8 mouse cellular contexts compared by ENCODE assay signal in genomic region chr12:52382832-52383580, GRCm38 (mm10).
DNase-seq lines count a peak whose midpoint lies in the region; ATAC-seq and TF ChIP-seq lines count a peak whose summit lies in the region.

No protein-coding gene starts in this region.

- H3K27ac ChIP-seq in neural tube, embryonic 11.5 days (ENCODE audit: low read depth, low read length): no peak overlapping the region
- peak overlapping the region; percentile 79 for H3K27ac ChIP-seq in limb, embryonic 12.5 days
- no peak overlapping the region for H3K27ac ChIP-seq in stomach, postnatal 0 days (replicated peaks)

- ATAC-seq in CD4-positive, CD25-positive, alpha-beta regulatory T cell, adult 4 months: no peak
- ATAC-seq in neural tube, embryonic 11.5 days (ENCODE audit: insufficient read depth, low FRiP score, low TSS enrichment): peak; percentile 31; the same call in 1 of the 2 replicates
- ATAC-seq in limb, embryonic 12.5 days (ENCODE audit: insufficient number of reproducible peaks, insufficient read depth, low FRiP score, low TSS enrichment, low read depth): 0 out of 2 replicates have a peak, but pooled peaks have one; percentile 48
- peak; percentile 67; the same call in 1 of the 2 replicates for ATAC-seq in stomach, postnatal 0 days (ENCODE audit: low FRiP score, low TSS enrichment)
- no peak for ATAC-seq in erythroid progenitor cell, adult 5-6 weeks (replicated peaks; ENCODE audit: low FRiP score, poor library complexity, severe bottlenecking)

- H3K9me3 ChIP-seq in neural tube, embryonic 11.5 days (ENCODE audit: control insufficient read depth, low read length): no peaks in the 10 kb centered on the region
- no peaks in the 10 kb centered on the region for H3K9me3 ChIP-seq in limb, embryonic 12.5 days
- H3K9me3 ChIP-seq in stomach, postnatal 0 days (ENCODE audit: control insufficient read depth, low read length): no peaks in the 10 kb centered on the region

- no peak for TF ChIP-seq EP300 in stomach, postnatal 0 days (optimal IDR thresholded peaks at IDR 0.05)

- H3K27me3 ChIP-seq in neural tube, embryonic 11.5 days (ENCODE audit: control insufficient read depth, insufficient read depth, low read length): no peaks in the 10 kb centered on the region
- H3K27me3 ChIP-seq in limb, embryonic 12.5 days: no peaks in the 10 kb centered on the region
- H3K27me3 ChIP-seq in stomach, postnatal 0 days (ENCODE audit: control insufficient read depth, insufficient read depth, low read length): no peaks in the 10 kb centered on the region

- WGBS in neural tube, embryonic 11.5 days: 12% methylated on average over 7 of the region's 7 CpGs
- 6% methylated on average over 7 of the region's 7 CpGs for WGBS in limb, embryonic 12.5 days
- 18% methylated on average over 7 of the region's 7 CpGs for WGBS in stomach, postnatal 0 days

- DNase-seq in CD4-positive, CD25-positive, alpha-beta regulatory T cell, adult 2 months (ENCODE audit: low read depth, low spot score): peak; percentile 23
- peak; percentile 62 for DNase-seq in neural tube, embryonic 11.5 days (ENCODE audit: low spot score)
- no peak for DNase-seq in neural tube, embryonic 10.5 days (ENCODE audit: extremely low spot score, low spot score)
- DNase-seq in stomach, postnatal 0 days (ENCODE audit: low spot score): peak; percentile 58
- DNase-seq in adipocyte (ENCODE audit: low spot score): no peak

- no peak overlapping the region; the same call in 1 of the 2 replicates for H3K9ac ChIP-seq in neural tube, embryonic 11.5 days (ENCODE audit: low read length)
- H3K9ac ChIP-seq in limb, embryonic 12.5 days (replicated peaks): no peak overlapping the region
- H3K9ac ChIP-seq in stomach, postnatal 0 days (ENCODE audit: low read length): no peak overlapping the region

- H3K4me1 ChIP-seq in neural tube, embryonic 11.5 days (ENCODE audit: control insufficient read depth, insufficient read depth, low read length): peaks cover 13% of the 10 kb centered on the region
- H3K4me1 ChIP-seq in limb, embryonic 12.5 days (replicated peaks): peaks cover 35% of the 10 kb centered on the region
- peaks cover 10% of the 10 kb centered on the region for H3K4me1 ChIP-seq in stomach, postnatal 0 days (replicated peaks; ENCODE audit: control insufficient read depth, insufficient read depth)

- no peaks in the 10 kb centered on the region for H3K36me3 ChIP-seq in neural tube, embryonic 11.5 days (ENCODE audit: control insufficient read depth, insufficient read depth, low read length)
- no peaks in the 10 kb centered on the region for H3K36me3 ChIP-seq in limb, embryonic 12.5 days
- H3K36me3 ChIP-seq in stomach, postnatal 0 days (ENCODE audit: control insufficient read depth, insufficient read depth, low read length): no peaks in the 10 kb centered on the region

- peak overlapping the region; percentile 3; the same call in 1 of the 2 replicates for H3K4me2 ChIP-seq in neural tube, embryonic 11.5 days (ENCODE audit: low read depth)
- peak overlapping the region; percentile 37 for H3K4me2 ChIP-seq in limb, embryonic 12.5 days
- H3K4me2 ChIP-seq in stomach, postnatal 0 days (replicated peaks; ENCODE audit: low read depth): no peak overlapping the region

- peak; percentile 51 for TF ChIP-seq CTCF in stomach, postnatal 0 days (IDR thresholded peaks at IDR 0.05; ENCODE audit: low read depth)

- no peak overlapping the region for H3K4me3 ChIP-seq in neural tube, embryonic 11.5 days (ENCODE audit: low read depth, low read length)
- H3K4me3 ChIP-seq in limb, embryonic 12.5 days (replicated peaks): no peak overlapping the region
- no peak overlapping the region for H3K4me3 ChIP-seq in stomach, postnatal 0 days (ENCODE audit: low read depth, low read length)

Comparison
In these comparisons a context has a peak if more than half of its experiments do, and no peak if none do; other contexts are left out.
1. DNase-seq: peak in CD4-positive, CD25-positive, alpha-beta regulatory T cell, adult 2 months (single experiment), neural tube, embryonic 11.5 days (single experiment) and stomach, postnatal 0 days (single experiment); none in neural tube, embryonic 10.5 days (single experiment) and adipocyte (single experiment).
2. ATAC-seq: peak in neural tube, embryonic 11.5 days (single experiment), limb, embryonic 12.5 days (single experiment) and stomach, postnatal 0 days (single experiment); none in CD4-positive, CD25-positive, alpha-beta regulatory T cell, adult 4 months (single experiment) and erythroid progenitor cell, adult 5-6 weeks (single experiment).